Mouse (Mus musculus) embryo, embryonic 11.5 days (tissue): ENCODE results near the gene Hoxa9.

Experiments
- DNase-seq: peaks from one replicate; pipeline ENCODE4 v3.0.0-alpha.2; 2012; ENCODE audit warnings: low read depth, low spot score

Gene Hoxa9

GRCm38 (mm10) chr6:52244471-52245039 lies 13.7 kb upstream of the Hoxa9 start:
- DNase-seq, result no peak

GRCm38 (mm10) chr6:52243681-52244121 lies 12.8 kb upstream of the Hoxa9 start:
- DNase-seq, result no peak

- DNase-seq, result no peak
Measured at GRCm38 (mm10) chr6:52242801-52243332, 12.0 kb upstream of the Hoxa9 start.

GRCm38 (mm10) chr6:52241001-52241621 lies 10.2 kb upstream of the Hoxa9 start:
- DNase-seq, result no peak

DNA sequence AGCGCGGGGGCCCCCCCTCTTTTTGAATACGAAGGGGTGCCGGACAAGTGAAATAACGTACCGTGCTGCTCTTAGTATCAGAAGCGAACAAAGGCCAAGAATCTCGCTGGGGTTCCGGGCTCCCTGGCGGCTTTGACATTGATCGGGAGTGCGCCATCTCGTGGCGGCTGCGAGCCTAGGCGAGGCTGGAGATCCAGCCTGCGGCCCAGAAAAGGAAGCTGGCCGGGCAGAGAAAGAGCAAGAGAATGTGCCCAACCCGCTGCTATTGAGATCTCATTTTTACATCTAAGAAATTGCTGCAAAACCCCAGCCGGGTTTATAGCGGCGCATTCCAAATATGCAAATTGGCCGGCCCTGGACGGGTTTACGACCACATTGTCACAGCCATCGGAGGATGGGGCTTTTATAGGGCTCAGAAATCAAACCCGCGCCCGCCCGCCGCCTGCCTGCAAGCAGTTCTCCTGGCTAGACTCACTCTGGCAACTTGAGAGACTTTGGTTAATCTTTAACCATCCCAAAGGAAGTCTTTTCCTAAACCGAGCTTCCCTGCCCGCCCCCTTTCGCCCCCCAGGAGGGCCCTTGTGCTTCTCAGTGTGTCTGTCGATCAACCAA lies 9.6 kb upstream of the Hoxa9 start, which contains the start of gene Hoxa10:
TSS of gene Hoxa10 (minus strand) at position 466 of the 612 bp plus-strand sequence.
- DNase-seq, result peak; percentile 88

DNA sequence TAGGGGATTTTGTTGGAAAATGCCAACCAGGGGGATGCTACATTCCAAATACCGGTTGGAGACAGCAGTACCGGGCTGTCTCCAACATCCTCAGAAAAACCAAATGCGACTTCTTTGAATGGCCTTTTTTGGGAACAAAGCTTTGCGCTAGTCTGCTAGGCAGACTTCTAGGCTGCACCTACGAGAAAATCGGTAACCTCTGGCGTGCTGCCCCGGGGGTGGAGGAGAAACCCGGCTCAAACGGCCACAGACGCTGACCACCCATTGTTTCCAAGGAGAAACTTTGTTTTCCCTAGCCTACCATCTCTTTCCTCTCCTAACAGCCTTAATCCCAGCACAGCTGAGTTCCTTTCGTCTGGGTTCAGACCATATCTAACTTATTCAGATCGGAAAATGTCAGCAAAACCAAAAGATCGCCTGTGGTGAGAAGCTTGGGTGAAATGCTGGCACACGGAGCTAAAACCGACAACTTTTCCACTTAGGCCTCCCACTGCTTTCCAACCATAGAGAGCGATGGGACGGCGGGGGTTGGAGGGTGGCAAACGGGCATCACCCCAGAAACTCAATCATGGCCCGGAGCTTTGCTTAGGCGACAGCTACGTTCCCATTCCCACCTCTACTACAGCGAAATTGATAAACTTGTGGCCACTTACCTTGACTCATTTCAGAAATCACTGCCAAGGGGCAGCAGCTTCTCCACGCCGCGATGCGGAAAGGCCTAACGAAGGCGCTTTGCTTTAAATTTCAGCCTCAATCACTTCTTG lies 8.9 kb upstream of the Hoxa9 start:
- no peak for DNase-seq

- no peak for DNase-seq
Measured at GRCm38 (mm10) chr6:52238976-52239375, 8.1 kb upstream of the Hoxa9 start.

- DNase-seq, result no peak
Measured at GRCm38 (mm10) chr6:52238155-52238545, 7.3 kb upstream of the Hoxa9 start.

DNA sequence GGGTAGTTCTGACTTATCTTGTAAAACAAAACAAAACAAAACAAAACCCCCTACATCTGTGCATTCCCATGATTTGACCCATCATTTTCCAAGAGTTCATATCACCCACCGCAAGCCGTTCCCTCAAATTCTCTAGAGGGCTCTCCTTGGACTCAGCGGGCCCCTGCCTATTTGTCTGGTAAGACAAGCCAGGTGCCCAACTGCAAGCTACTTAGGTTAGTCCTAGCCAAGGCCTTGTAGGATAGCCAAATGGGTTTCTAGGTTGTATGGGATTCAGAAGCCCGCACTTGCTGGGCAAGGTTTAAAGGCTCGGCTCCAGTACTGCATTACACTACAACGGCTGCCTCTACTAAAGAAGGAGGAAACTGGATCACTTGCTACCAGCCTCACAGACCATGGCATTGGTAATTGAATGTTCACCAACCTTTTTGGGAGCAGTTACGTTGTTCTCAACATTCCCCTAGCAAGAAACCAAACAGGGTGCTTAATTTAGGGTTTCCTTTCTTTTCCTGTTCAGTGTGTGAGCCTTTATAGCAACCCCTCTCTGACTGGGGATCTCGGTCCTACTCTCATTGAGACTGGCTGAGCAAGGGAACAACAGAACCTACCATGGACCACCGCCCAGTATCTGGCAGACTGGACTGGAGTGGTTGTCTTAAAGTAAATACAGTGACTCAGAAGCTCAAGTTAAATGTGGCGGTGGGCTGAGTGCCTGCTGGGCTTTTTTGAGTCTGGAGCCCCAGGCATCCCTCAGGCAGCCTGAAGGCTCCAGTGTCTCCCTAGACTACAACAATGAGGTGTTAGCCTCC lies 6.7 kb upstream of the Hoxa9 start:
- DNase-seq, result no peak

DNA sequence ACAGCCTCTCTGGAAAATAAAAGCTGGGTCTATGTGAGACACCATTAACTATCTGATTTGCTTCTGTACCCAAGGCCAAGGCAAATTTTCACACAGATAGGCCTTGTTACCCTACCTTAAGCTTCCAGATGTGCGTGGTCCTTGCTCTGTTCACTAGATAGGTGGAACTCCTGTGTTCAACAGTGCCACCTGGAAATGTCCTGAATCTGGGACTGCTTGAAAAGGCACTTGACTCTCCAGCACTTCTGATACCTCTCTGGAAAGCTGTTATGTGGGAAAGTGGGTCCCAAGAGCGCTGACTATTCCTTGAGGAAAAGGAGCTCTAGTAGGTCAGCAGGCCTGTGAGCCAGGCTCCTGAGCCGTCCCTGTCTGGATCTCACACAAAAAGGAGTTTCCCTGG lies 5.9 kb upstream of the Hoxa9 start:
- no peak for DNase-seq

DNA sequence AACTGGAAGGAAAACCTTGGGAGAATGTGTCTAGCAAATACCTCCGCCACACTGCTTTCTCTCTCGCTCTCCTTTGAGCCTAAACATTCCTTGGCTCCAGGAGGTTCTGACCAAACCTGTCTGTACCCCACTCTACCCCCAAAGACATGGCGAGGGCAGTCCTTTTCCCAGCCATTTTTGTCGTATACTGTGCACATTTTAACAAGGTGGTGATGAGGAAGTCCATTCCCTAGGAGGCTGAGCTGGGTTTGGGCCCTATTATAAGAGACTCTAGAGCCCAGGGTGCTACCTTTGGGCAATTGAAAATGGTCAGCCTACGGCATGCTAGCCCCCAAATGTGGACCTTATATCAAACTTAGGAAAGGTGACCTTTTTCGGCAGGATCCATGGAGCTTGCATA lies 5.0 kb upstream of the Hoxa9 start:
- DNase-seq, result no peak

GRCm38 (mm10) chr6:52235267-52235666 lies 4.4 kb upstream of the Hoxa9 start:
- no peak for DNase-seq

GRCm38 (mm10) chr6:52234428-52235140 lies 3.7 kb upstream of the Hoxa9 start:
- no peak for DNase-seq

- no peak for DNase-seq
Measured at GRCm38 (mm10) chr6:52233546-52234427, 2.9 kb upstream of the Hoxa9 start.

GRCm38 (mm10) chr6:52232984-52233545 lies 2.2 kb upstream of the Hoxa9 start:
- DNase-seq, result no peak

DNA sequence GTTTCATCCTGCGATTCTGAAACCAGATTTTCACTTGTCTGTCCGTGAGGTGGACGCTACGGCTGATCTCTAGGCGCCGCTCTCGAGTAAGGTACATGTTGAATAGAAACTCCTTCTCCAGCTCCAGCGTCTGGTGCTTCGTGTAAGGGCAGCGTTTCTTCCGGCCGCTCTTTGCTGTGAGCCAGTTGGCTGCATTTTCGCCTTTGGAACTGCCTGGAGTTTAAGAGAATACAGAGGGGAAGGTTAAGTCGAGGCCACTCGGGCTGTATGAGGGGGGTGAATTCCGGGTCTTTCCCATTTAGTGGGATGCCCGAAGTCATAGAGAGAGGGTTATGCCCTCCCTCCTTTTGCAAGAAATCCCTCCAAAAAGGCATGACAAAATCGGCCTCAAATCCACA lies 1.7 kb upstream of the Hoxa9 start:
- DNase-seq, result no peak

- DNase-seq, result no peak
Measured at GRCm38 (mm10) chr6:52231885-52232567, 1.1 kb upstream of the Hoxa9 start.

GRCm38 (mm10) chr6:52229558-52230416 lies 1.1 kb downstream of the Hoxa9 start:
- DNase-seq, result no peak
